Mouse (Mus musculus): ENCODE measurements around the gene Pxk.

DNA sequence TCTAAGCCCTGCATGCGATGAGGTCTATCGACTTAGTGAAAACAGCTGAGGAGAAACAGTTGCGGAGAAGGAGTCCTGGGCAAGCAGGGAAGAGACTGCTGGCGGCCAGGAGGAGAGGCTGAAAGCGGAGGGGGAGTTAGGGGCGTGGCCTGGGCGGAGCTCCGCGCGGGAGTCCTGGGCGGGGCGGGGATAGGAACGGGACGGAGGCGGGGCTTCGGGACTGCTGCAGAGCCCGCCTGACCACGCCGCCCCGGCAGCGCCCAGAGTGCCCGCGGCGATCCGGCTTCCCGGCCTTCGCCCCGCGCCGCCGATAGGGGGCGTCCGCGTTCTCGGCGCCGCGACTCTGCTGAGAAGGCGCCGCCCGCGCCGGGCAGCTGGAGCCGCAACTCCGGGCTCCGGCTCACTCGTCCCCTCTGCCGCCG lies 115.8 kb downstream of the Pxk start, which contains the start of gene Kctd6:
- no peak for TF ChIP-seq POLR2A (IDR thresholded peaks at IDR 0.05; ENCODE audit: borderline replicate concordance, insufficient read depth, low read length)
- TF ChIP-seq CTCF (IDR thresholded peaks at IDR 0.05; ENCODE audit: borderline replicate concordance, insufficient read depth, low read depth, low read length): 0 out of 2 replicates have a peak, but pooled peaks have one; percentile 17

Measured in cerebellum, adult 2 months (tissue).